Mouse (Mus musculus): ENCODE results near the gene Hrk.

Gene Hrk

DNA sequence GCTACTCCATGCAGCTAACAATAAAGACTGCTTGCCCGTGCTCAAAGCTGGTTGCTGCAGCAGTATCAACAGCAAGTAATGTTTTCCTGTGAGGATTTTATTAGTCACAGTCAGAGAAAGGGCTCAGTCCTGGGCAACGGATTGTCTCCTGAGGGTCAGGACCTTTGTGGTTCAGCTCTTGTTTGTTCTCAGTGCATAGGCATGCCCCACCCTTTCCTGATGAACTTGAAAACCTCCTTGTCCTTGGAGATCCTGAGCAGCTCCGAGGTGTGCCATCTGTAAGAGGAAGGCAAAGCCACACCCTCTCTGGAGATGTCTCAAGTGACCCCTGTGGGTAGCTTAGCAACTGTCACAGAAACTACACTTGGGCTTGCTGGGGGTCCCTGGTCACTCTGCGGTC lies 3.8 kb upstream of the Hrk start:
- DNase-seq (ENCODE audit: extremely low spot score, low read depth, low spot score), result no peak

- no peak for DNase-seq (ENCODE audit: extremely low spot score, low read depth, low spot score)
These were observed 1.0 kb downstream of the Hrk start for GRCm38 (mm10) chr5:118165462-118165861.

- DNase-seq (ENCODE audit: extremely low spot score, low read depth, low spot score), result no peak
These were observed 3.1 kb downstream of the Hrk start for GRCm38 (mm10) chr5:118167561-118167995.

DNA sequence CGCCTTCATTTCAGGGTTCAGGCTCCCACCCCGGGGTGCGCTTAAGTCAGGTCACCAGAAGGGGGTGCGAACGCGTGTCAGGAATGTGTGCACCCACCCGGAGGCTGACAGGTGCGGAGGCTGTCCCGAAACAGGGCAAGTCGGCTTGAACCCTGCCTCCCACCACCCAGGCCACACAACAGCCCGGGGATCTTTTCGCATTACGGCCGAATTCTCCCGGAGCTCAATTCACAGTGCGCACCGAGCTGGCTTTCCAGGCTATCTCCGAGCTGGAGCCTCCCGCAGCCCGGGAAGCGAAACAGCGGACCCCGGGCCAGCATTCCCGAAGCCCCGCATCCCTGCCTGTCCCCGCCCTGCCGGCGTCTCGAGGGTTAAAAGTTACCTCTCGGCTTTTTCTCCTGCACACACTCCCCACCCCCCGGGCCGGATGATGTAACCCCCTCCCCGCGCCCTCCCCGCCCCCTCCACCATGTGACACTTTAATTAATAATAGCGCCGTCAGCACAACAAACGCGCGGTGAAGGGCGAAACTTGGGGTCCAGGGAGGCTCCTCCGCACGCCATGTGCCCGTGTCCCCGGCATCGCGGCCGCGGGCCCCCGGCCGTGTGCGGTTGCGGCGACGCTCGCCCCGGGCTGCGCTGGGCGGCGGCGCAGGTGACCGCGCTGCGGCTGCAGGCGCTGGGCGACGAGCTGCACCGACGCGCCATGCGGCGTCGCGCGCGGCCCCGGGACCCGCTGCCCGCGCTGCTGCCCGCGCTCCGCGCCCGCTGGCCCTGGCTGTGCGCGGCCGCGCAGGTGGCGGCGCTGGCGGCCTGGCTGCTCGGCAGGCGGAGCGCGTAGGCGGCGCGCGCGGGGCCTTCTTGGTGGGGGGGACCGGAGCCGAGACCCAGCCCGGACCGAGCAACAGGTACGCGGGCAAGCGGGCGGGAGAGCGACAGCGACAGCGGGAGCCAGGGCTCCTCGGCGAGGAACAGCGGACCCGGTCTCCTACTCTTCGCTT lies 5.1 kb downstream of the Hrk start:
- no peak for DNase-seq (ENCODE audit: extremely low spot score, low read depth, low spot score)

DNA sequence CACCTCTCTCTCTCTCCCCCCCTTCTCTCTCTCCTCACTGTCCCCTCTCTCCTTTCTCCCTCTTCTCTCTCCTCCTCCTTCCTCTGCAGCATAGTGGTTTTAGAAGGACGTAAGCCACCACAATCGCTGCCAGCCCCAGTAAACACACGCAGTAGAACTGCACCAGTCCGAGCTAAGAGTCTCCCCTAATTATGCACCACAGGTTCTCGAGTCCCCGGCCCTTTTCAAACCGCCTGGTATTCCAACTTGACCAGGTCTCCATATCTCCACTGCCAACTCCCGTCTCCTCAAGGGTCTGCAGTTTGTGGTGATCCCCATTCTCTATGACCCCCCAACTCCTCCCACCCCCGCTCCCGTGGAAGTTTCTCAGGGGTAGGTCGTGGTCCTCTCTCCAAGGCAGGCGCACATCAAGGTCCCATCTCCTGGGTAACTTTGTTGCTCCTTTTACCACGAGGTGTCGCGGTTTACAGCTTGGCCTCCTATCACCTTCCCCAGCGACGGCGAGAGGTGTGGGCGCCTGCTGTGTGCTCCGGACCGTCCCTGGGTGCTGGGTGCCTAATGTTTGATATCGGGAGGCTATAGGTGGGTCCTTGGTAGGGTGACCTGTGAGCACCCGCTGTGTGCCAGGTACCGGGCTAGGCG lies 6.6 kb downstream of the Hrk start:
- no peak for DNase-seq (ENCODE audit: extremely low spot score, low read depth, low spot score)

- DNase-seq (ENCODE audit: extremely low spot score, low read depth, low spot score), result no peak
These were observed 7.2 kb downstream of the Hrk start for GRCm38 (mm10) chr5:118171665-118172064.

DNA sequence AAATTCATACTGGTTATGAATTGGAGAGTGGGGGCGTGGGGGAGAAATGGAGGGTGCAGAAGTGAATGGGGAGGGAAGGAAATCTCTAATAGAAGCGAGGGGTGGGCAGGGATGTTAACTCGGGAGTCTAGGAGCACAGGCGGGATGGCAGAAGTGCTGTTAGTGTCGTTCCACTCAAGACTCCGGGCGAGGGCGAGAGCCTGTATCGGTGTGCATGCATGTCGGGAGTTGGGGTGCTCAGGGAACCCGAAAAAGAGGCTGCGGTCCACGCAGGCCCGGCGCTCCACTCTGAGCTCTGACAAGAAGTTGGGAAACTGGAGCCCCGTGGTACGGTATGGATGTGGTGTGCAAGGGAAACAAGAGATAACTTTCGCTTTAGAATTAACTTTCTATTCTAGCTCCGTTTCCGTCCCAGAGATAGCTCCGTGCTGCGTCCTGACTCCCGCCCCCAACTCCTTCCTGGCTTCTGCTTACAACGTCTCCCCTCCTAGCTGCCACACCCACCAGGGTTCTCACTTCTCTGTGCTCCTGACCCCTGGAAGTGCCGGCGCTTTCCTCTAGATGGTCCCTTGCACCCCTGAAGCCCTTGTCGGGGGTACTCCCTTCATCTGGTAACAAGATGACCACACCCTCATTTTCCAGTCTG lies 7.8 kb downstream of the Hrk start:
- DNase-seq (ENCODE audit: extremely low spot score, low read depth, low spot score), result no peak

GRCm38 (mm10) chr5:118174310-118175009 lies 10.0 kb downstream of the Hrk start:
- no peak for DNase-seq (ENCODE audit: extremely low spot score, low read depth, low spot score)

GRCm38 (mm10) chr5:118175137-118175536 lies 10.7 kb downstream of the Hrk start:
- no peak for DNase-seq (ENCODE audit: extremely low spot score, low read depth, low spot score)

DNA sequence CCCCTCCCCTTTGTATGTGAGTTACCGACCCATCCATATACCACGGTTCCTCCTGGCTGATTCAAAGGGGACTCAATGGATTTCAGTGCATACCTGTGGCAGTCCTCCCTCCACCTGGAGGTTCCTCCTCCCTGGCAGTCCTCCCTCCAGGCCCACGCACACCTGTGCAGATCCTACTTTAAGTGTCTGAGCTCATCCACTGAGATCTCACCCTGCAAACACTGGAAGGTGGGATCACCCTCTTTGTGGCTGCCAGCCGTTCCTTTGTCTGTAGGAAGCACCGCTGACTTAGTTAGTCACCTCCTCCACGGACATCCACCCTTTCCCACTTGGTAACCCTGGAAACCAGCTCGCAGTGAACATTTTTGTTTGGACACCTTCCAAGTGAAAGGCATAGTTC lies 13.2 kb downstream of the Hrk start:
- DNase-seq (ENCODE audit: extremely low spot score, low read depth, low spot score), result no peak

DNA sequence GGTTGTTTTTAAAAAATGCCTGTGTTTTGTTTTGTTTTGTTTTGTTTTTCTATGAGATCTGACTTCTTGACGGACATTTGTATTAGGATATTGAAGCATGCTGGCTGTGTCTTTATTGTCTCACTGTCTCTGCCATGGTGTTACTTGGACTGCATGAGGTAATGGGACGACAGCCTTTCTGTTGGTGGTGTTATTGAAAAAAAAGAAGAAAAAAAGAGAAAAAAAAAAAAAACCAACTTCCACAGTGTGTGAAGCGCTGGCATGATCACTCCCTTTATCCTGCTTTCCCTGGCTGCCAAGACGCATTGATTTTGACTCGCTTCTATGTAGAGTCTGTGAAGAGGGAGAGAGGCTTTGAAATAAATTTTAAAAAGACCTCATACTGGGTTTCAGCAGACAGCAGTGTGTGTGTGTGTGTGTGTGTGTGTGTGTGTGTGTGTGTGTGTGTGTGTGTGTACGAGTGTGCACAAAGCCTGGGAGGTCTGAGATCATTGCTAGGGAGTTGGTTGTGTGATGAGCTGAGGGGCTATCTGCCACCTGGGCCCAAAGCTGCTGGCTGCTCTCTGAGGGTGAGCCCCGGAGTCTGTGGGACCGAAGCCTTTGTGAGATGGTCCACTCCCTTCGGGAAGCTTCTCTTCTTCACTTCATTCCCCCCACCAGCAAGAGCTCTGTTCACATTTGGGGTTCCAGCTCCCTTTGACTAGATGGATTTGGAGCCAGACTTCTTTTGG lies 22.6 kb downstream of the Hrk start:
- no peak for DNase-seq (ENCODE audit: extremely low spot score, low read depth, low spot score)

- peak; percentile 49 for DNase-seq (ENCODE audit: extremely low spot score, low read depth, low spot score)
These were observed 23.9 kb downstream of the Hrk start for GRCm38 (mm10) chr5:118188356-118188755.

GRCm38 (mm10) chr5:118190491-118190890 lies 26.0 kb downstream of the Hrk start:
- no peak for DNase-seq (ENCODE audit: extremely low spot score, low read depth, low spot score)

GRCm38 (mm10) chr5:118192221-118192620 lies 27.8 kb downstream of the Hrk start:
- no peak for DNase-seq (ENCODE audit: extremely low spot score, low read depth, low spot score)

GRCm38 (mm10) chr5:118197421-118197820 lies 33.0 kb downstream of the Hrk start:
- no peak for DNase-seq (ENCODE audit: extremely low spot score, low read depth, low spot score)

DNA sequence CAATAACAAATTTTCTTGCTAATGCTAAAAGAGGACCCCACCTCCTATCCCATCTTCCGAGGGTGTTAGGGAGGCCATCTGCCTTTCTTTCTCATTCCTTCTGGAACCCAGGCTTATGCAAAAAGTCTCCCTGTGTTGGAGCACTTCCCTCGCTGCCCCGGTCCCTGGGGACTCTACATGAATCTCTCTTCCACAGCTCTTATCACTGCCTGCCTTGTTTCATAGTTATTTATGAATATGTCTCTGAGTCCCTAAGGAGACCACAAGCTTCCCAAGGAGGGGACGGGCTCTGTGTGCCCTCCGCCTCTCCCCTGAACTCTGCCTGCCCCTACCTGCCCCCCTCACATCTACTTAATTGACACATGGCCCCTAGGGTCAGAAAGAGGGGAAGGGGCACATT lies 35.2 kb downstream of the Hrk start:
- DNase-seq (ENCODE audit: extremely low spot score, low read depth, low spot score), result no peak

DNA sequence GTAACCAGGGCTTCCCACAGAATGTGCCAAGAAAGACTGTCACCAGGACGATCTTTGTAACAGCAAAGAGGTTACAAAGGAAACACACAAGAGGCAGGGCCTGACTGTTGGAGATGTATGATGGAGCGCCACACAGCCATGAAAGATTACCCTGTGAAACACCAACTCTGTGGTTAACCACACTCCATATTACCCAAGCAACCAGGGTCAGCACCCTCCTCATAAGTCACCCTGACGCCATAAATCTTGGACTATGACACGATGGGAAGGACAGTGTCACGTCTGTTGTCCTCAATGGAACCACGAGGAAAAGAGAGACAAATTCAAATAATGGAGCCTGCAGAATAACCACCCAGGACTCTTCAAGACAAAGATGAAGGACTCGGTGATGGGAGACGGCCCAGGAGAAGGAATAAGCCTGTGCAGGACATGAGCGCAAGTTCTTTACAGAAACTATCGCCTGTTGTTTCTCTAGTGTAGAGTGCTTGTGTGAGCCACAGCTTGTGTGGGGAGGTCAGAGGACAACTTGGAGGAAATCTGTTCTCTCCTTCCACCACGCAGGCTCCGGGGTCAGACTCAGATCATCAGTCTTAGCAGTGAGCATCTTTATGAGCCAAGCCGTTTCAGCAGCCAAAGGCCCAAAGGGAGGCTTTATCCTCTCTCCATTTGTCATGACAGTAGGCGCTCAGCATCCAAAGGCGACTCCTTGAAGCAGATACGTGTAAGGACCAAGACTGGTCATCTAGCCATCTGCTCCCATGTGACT lies 40.4 kb downstream of the Hrk start:
- DNase-seq (ENCODE audit: extremely low spot score, low read depth, low spot score), result no peak

GRCm38 (mm10) chr5:118205852-118206251 lies 41.4 kb downstream of the Hrk start:
- DNase-seq (ENCODE audit: extremely low spot score, low read depth, low spot score), result no peak

DNA sequence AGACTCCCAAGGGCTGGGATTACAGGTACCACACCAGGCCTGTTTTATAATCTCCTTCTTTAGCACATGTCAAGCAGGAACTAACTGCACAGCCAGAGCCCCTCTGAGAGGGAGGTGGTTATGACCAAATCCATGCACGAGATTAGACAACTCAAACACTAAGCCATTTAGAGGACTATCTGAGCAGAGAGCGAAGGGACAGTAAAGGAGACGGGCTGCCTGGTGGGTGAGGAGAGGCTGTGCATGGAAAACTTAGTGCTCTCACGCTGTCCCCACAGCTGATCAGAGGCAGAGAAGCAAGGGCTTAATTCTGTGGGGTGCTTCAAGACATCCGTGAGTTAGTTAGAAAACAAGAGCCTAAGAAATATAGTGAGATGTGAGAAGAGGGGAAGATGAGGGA lies 49.6 kb downstream of the Hrk start:
- DNase-seq (ENCODE audit: extremely low spot score, low read depth, low spot score), result no peak

All from hindlimb bud, embryonic 11.5 days (tissue).